Mouse (Mus musculus): ENCODE data around the gene Ppp1r35. TPM values are rescaled to one million over a fixed set of nuclear protein-coding genes. Genes with fewer than 3 reads are reported as not detected.

The Ppp1r35 gene
- total and polyA plus RNA-seq, 2 experiments from 2014 or later: 10.4 to 24.0 TPM

DNA sequence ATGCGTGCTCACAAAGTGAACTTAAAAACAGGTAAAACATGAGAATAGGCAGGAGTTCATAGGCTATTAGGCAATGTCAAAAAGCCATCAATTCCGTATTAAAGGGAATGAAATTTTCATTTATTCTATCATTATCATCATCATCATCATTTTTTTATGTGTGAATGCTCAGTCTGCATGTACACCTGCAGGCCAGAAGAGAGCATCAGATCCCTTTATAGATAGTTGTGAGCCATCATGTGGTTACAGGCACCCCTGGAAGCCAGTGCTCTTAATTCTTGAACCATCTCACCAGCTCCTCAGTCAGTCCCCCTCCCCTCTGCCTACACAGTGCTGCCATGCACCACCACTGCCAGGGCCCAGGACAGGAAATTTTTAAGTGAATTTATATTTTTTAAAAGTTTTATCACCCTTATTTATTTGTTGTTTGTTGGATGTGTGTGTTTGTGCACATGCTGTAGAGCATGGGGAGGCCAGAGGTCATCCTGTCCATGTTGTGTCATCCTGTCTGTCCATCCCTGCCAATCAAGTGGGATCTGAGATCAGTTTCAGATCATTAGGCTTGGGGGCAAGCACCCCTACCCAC, 10.4 kb downstream of the Ppp1r35 start:
- no peak overlapping the region for H3K9ac ChIP-seq (replicated peaks; ENCODE audit: low read depth, low read length)
- no peak overlapping the region for H3K4me2 ChIP-seq (ENCODE audit: low read depth, low read length)
- H3K36me3 ChIP-seq (replicated peaks; ENCODE audit: control insufficient read depth, insufficient read depth, low read length): peaks cover 4% of the 10 kb centered on the region
- H3K4me1 ChIP-seq (ENCODE audit: control insufficient read depth, insufficient read depth): peaks cover 17% of the 10 kb centered on the region
- whole genome bisulfite sequencing: 91% methylated on average over 2 of the region's 2 CpGs
- no peaks in the 10 kb centered on the region for H3K9me3 ChIP-seq (replicated peaks; ENCODE audit: control insufficient read depth, low read length)
- DNase-seq (ENCODE audit: low spot score) (no peak), ATAC-seq (ENCODE audit: insufficient read depth, low read depth) (no peak)
- H3K4me3 ChIP-seq (ENCODE audit: low read depth, low read length): no peak overlapping the region
- TF ChIP-seq CTCF (IDR thresholded peaks at IDR 0.05; ENCODE audit: low read depth) (no peak), EP300 (IDR thresholded peaks at IDR 0.05; ENCODE audit: low read depth) (no peak)
- no peak overlapping the region for H3K27ac ChIP-seq (ENCODE audit: low read depth)
- no peaks in the 10 kb centered on the region for H3K27me3 ChIP-seq (ENCODE audit: control insufficient read depth, insufficient read depth, low read length)

GRCm38 (mm10) chr5:137791553-137791952, 12.9 kb downstream of the Ppp1r35 start:
- H3K36me3 ChIP-seq (replicated peaks; ENCODE audit: control insufficient read depth, insufficient read depth, low read length): no peaks in the 10 kb centered on the region
- DNase-seq (ENCODE audit: low spot score): no peak
- no peak overlapping the region for H3K27ac ChIP-seq (ENCODE audit: low read depth)
- H3K4me2 ChIP-seq (ENCODE audit: low read depth, low read length): no peak overlapping the region
- H3K4me1 ChIP-seq (ENCODE audit: control insufficient read depth, insufficient read depth): 0 out of 2 replicates have a peak, but pooled peaks cover 4% of the 10 kb centered on the region
- ATAC-seq (ENCODE audit: insufficient read depth, low read depth): no peak
- H3K4me3 ChIP-seq (ENCODE audit: low read depth, low read length): no peak overlapping the region
- no peaks in the 10 kb centered on the region for H3K27me3 ChIP-seq (ENCODE audit: control insufficient read depth, insufficient read depth, low read length)
- no peak overlapping the region for H3K9ac ChIP-seq (replicated peaks; ENCODE audit: low read depth, low read length)
- H3K9me3 ChIP-seq (replicated peaks; ENCODE audit: control insufficient read depth, low read length): no peaks in the 10 kb centered on the region
- TF ChIP-seq EP300 (IDR thresholded peaks at IDR 0.05; ENCODE audit: low read depth) (no peak), CTCF (IDR thresholded peaks at IDR 0.05; ENCODE audit: low read depth) (peak; percentile 51)

- DNase-seq (ENCODE audit: low spot score): no peak
- 0 out of 2 replicates have a peak overlapping the region, but pooled peaks have one; percentile 32 for H3K27ac ChIP-seq (ENCODE audit: low read depth)
- ATAC-seq (ENCODE audit: insufficient read depth, low read depth): no peak
- H3K4me1 ChIP-seq (ENCODE audit: control insufficient read depth, insufficient read depth): no peaks in the 10 kb centered on the region
- no peak overlapping the region for H3K4me3 ChIP-seq (ENCODE audit: low read depth, low read length)
- no peaks in the 10 kb centered on the region for H3K9me3 ChIP-seq (replicated peaks; ENCODE audit: control insufficient read depth, low read length)
- WGBS: 63% methylated on average over 3 of the region's 3 CpGs
- H3K4me2 ChIP-seq (ENCODE audit: low read depth, low read length): no peak overlapping the region
- TF ChIP-seq EP300 (IDR thresholded peaks at IDR 0.05; ENCODE audit: low read depth): no peak
- TF ChIP-seq CTCF (IDR thresholded peaks at IDR 0.05; ENCODE audit: low read depth): no peak
- no peak overlapping the region for H3K9ac ChIP-seq (replicated peaks; ENCODE audit: low read depth, low read length)
- no peaks in the 10 kb centered on the region for H3K27me3 ChIP-seq (ENCODE audit: control insufficient read depth, insufficient read depth, low read length)
- H3K36me3 ChIP-seq (replicated peaks; ENCODE audit: control insufficient read depth, insufficient read depth, low read length): no peaks in the 10 kb centered on the region
These were observed 18.0 kb downstream of the Ppp1r35 start for GRCm38 (mm10) chr5:137796606-137797005.

DNA sequence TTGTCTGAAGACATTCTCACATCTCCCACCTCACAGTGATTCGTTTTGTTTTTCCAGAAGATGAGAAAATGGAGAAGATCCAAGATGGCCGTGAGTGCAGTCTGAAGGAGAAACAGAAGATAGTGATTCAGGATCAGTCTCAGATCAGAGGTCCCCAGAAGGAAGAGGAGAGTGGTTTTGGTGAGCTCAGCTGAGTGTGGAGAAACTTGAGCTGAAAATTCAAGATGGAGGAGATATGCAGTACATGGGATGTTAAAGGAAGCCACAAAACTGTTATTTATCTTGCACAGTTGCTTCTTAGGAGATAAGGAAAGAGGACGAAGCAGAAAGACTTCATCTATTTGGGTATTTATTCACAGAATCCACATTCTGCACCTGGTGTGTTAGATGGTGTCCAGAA, 22.3 kb downstream of the Ppp1r35 start:
- Histone ChIP-seq H3K9ac (replicated peaks; ENCODE audit: low read depth, low read length) (no peak overlapping the region), H3K27me3 (ENCODE audit: control insufficient read depth, insufficient read depth, low read length) (no peaks in the 10 kb centered on the region), H3K9me3 (replicated peaks; ENCODE audit: control insufficient read depth, low read length) (no peaks in the 10 kb centered on the region), H3K4me1 (ENCODE audit: control insufficient read depth, insufficient read depth) (no peaks in the 10 kb centered on the region), H3K4me3 (ENCODE audit: low read depth, low read length) (no peak overlapping the region), H3K27ac (ENCODE audit: low read depth) (no peak overlapping the region), H3K4me2 (ENCODE audit: low read depth, low read length) (no peak overlapping the region), H3K36me3 (replicated peaks; ENCODE audit: control insufficient read depth, insufficient read depth, low read length) (no peaks in the 10 kb centered on the region)
- DNase-seq (ENCODE audit: low spot score) (no peak), ATAC-seq (ENCODE audit: insufficient read depth, low read depth) (no peak)
- WGBS: 41% methylated on average over 3 of the region's 3 CpGs
- no peak for TF ChIP-seq EP300 (IDR thresholded peaks at IDR 0.05; ENCODE audit: low read depth)
- TF ChIP-seq CTCF (IDR thresholded peaks at IDR 0.05; ENCODE audit: low read depth): no peak

DNA sequence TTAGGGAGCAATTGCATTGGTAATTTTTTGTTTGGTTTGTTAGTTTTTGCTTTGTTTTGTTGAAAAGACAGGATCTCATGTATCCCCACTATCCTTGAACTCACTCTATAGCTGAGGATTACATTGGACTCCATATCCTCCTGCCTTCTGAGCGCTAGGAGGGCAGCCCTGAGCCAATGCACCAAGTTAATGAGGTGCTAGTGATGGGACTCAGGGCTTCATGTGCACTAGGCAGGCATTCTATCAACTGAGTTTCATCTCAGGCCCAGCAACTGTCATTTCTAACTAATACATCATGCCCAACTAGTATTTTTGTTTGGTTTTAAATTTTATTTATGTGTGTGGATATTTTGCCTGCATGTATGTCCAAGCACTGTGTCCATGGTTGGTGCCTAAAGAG, 27.5 kb downstream of the Ppp1r35 start:
- Histone ChIP-seq H3K9me3 (replicated peaks; ENCODE audit: control insufficient read depth, low read length) (no peaks in the 10 kb centered on the region), H3K9ac (replicated peaks; ENCODE audit: low read depth, low read length) (no peak overlapping the region), H3K4me2 (ENCODE audit: low read depth, low read length) (no peak overlapping the region), H3K36me3 (replicated peaks; ENCODE audit: control insufficient read depth, insufficient read depth, low read length) (no peaks in the 10 kb centered on the region), H3K4me3 (ENCODE audit: low read depth, low read length) (no peak overlapping the region), H3K27ac (ENCODE audit: low read depth) (no peak overlapping the region), H3K4me1 (ENCODE audit: control insufficient read depth, insufficient read depth) (no peaks in the 10 kb centered on the region), H3K27me3 (ENCODE audit: control insufficient read depth, insufficient read depth, low read length) (no peaks in the 10 kb centered on the region)
- DNase-seq (ENCODE audit: low spot score) (no peak), ATAC-seq (ENCODE audit: insufficient read depth, low read depth) (no peak)
- TF ChIP-seq CTCF (IDR thresholded peaks at IDR 0.05; ENCODE audit: low read depth): no peak
- no peak for TF ChIP-seq EP300 (IDR thresholded peaks at IDR 0.05; ENCODE audit: low read depth)
- 61% methylated on average over 1 of the region's 1 CpGs for WGBS

DNA sequence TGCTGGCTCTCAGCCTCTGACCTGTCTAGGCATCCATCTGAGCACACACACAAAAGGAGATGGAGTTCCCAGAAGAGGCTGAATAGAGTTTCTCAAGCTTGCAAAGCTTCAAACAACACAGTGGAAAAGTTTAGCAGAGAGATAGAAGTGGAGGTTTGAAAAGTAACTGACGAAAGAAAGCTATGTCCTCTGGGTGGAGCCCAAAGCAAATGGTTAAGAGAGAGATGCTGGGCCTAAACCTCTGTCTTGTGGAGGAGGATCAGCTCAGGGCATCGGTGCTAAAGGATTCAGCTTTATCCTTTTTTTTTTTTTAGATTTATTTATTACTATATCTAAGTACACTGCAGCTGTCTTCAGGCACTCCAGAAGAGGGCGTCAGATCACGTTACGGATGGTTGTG, 29.7 kb downstream of the Ppp1r35 start:
- Histone ChIP-seq H3K27ac (ENCODE audit: low read depth) (no peak overlapping the region), H3K4me2 (ENCODE audit: low read depth, low read length) (no peak overlapping the region), H3K9me3 (replicated peaks; ENCODE audit: control insufficient read depth, low read length) (no peaks in the 10 kb centered on the region), H3K9ac (replicated peaks; ENCODE audit: low read depth, low read length) (no peak overlapping the region), H3K27me3 (ENCODE audit: control insufficient read depth, insufficient read depth, low read length) (no peaks in the 10 kb centered on the region), H3K36me3 (replicated peaks; ENCODE audit: control insufficient read depth, insufficient read depth, low read length) (no peaks in the 10 kb centered on the region), H3K4me1 (ENCODE audit: control insufficient read depth, insufficient read depth) (no peaks in the 10 kb centered on the region), H3K4me3 (ENCODE audit: low read depth, low read length) (no peak overlapping the region)
- ATAC-seq (ENCODE audit: insufficient read depth, low read depth) (no peak), DNase-seq (ENCODE audit: low spot score) (no peak)
- TF ChIP-seq CTCF (IDR thresholded peaks at IDR 0.05; ENCODE audit: low read depth): no peak
- no peak for TF ChIP-seq EP300 (IDR thresholded peaks at IDR 0.05; ENCODE audit: low read depth)
- WGBS: 84% methylated on average over 5 of the region's 5 CpGs
